ENCODE assay signal across 7 mouse cellular contexts in the genomic region with DNA sequence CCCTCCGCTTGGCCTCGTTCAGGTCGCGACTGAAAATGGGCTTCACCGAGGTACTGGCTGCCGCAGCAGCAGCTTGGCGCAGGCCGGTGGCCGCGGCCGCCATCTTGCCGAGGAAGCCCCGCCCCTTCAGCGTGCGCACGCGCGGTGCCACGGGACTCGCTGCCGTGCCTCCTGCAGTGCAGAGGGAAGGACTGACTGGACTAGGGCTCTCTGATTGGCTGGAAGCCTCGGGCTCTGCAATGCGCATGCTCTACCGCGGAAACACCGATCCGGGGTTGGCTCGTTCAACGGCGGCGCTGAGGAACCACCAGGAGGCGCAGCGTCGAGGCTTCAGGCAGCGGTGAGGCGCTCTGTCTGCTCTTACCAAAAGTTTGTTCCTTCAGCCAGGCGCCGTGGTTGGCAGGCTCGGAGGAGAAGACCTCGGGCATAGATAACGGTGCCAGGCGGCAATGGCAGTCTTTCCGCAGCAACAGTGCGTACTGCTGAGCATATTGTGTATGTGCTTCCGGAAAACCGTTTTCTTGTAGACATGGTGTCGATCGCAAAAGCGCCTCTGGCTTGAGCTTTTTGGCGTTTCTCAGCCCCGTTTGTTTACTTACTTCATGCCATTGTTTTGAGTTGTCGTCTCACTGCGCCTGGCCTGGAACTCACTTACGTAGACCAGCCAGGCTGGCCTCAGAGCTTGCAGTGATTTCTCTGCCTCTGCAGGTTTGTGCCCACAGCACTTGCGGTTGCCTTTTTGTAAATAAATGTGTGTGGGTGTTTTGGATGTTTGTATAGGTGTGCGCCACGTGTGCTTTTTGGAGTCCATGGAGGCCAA. TPM values are rescaled to one million over a fixed set of nuclear protein-coding genes. Genes with fewer than 3 reads are reported as not detected.
DNase-seq lines count a peak whose midpoint lies in the region; ATAC-seq lines count a peak whose summit lies in the region.

A gene (minus strand): TSS at position 197 of the 820 bp plus-strand sequence.

- H3K4me3 ChIP-seq in intestine, embryonic 15.5 days (replicated peaks) = peak within 1 kb of the TSS; percentile 80
- H3K4me3 ChIP-seq in midbrain, embryonic 10.5 days = peak within 1 kb of the TSS; percentile 98

- H3K9ac ChIP-seq in intestine, embryonic 15.5 days = peak within 1 kb of the TSS; percentile 97

- peak; percentile 98 for ATAC-seq in intestine, embryonic 15.5 days

- 1% methylated on average over 57 of the region's 57 CpGs for WGBS in intestine, embryonic 15.5 days
- 2% methylated on average over 57 of the region's 57 CpGs for WGBS in midbrain, embryonic 10.5 days

- intact Hi-C loops in gastrocnemius, postnatal 36 days (cut with DNase I) = loop anchor here (2.0 kb wide), 1 partner anchor 62 kb away; no protein-coding TSS in a partner anchor
- intact Hi-C loops in left cerebral cortex, postnatal 25 days (cut with DNase I) = loop anchor here (1.0 to 10.0 kb wide), 3 partner anchors 22 to 790 kb away; a partner anchor contains a TSS

- DNase-seq in adrenal gland, adult 2 months = peak; percentile 98
- peak; percentile 93 for DNase-seq in embryo, embryonic 11.5 days (ENCODE audit: low read depth, low spot score)
- peak; percentile 91 to 98 for DNase-seq in gastrocnemius, postnatal 36 days
- peak; percentile 96 to 98 for DNase-seq in left cerebral cortex, postnatal 25 days (ENCODE audit: low spot score in 2 of 2)
- DNase-seq in midbrain, embryonic 10.5 days (ENCODE audit: low spot score) = peak; percentile 99
- DNase-seq in right cerebral cortex, postnatal 4 days = peak; percentile 98

- peaks cover 28% of the 10 kb centered on the region for H3K4me1 ChIP-seq in intestine, embryonic 15.5 days (replicated peaks)
- H3K4me1 ChIP-seq in midbrain, embryonic 10.5 days = peaks cover 30% of the 10 kb centered on the region

- H3K27me3 ChIP-seq in intestine, embryonic 15.5 days (replicated peaks) = no peaks in the 10 kb centered on the region
- H3K27me3 ChIP-seq in midbrain, embryonic 10.5 days (ENCODE audit: low read depth, poor library complexity, severe bottlenecking) = no peaks in the 10 kb centered on the region

- H3K27ac ChIP-seq in intestine, embryonic 15.5 days = peak within 1 kb of the TSS; percentile 86
- peak within 1 kb of the TSS; percentile 97 for H3K27ac ChIP-seq in midbrain, embryonic 10.5 days (replicated peaks)

- peak within 1 kb of the TSS; percentile 75 for H3K4me2 ChIP-seq in intestine, embryonic 15.5 days (replicated peaks)

- peaks cover 16% of the 10 kb centered on the region for H3K36me3 ChIP-seq in intestine, embryonic 15.5 days
- H3K36me3 ChIP-seq in midbrain, embryonic 10.5 days = peaks cover 19% of the 10 kb centered on the region

- H3K9me3 ChIP-seq in intestine, embryonic 15.5 days = no peaks in the 10 kb centered on the region
- no peaks in the 10 kb centered on the region for H3K9me3 ChIP-seq in midbrain, embryonic 10.5 days (replicated peaks)

RNA-seq across cellular contexts. Expression of the gene that starts here (rescaled TPM):
- 100 to 1,000 TPM; 454 to 511 TPM for total RNA-seq in adrenal gland, adult 2 months (2021)
- 169 and 274 TPM in 2 replicates for polyA plus RNA-seq in adrenal gland, adult 2 months (2012; rRNA removed)
- 100 to 1,000 TPM; 440 to 476 TPM for total RNA-seq in gastrocnemius, postnatal 36 days (2021)
- 502 and 513 TPM in 2 replicates for polyA plus RNA-seq in intestine, embryonic 15.5 days (2015; fragmentation: Nextera tagmentation; extraction: Ambion mirVana)
- total RNA-seq in left cerebral cortex, postnatal 25 days (2021) = 100 to 1,000 TPM; 191 to 196 TPM
- polyA plus RNA-seq in midbrain, embryonic 10.5 days (2016; fragmentation: Nextera tagmentation; extraction: Ambion mirVana) = 258 and 270 TPM in 2 replicates

Comparison
In these comparisons a context has a peak if more than half of its experiments do, and no peak if none do; other contexts are left out.
1. Peak in every context shown above with its lines: DNase-seq, ATAC-seq, H3K4me3 ChIP-seq and H3K27ac ChIP-seq.